Mouse (Mus musculus): Measurements from ENCODE around the gene Trio. TPM values are rescaled to one million over a fixed set of nuclear protein-coding genes. Genes with fewer than 3 reads are reported as not detected.

The Trio gene
- polyA plus RNA-seq, 1 experiment from 2014 or later = 2.8 TPM

Other genes with a start within 250 kb of the Trio start
- under 0.01 TPM in 1 of 2 replicates, not detected in the other for gene Dnah5, start 177.9 kb upstream of the Trio start, polyA plus RNA-seq (2015; fragmentation: Nextera tagmentation; extraction: Ambion mirVana)